Mouse (Mus musculus): ENCODE results near the gene Pdcd7.

The Pdcd7 gene

DNA sequence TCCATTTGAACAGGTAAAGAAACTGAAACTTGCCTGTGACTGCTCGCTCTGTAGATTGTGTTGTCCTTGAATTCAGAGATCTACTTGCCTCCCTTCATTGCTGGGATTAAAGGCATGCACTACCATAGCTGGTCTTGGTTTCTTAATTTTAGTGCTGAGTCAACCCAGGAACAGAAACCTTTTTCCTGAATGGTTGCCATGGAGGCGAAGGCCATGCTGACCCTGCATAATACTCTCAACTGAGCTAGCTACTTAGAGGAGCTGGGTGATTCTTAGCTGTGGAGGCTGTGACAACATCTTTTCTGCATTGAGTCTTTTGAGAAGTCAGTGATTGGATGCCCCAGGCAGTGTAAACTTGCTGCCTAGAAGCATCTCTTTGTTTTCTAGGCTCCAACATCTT is 11.1 kb downstream of the Pdcd7 start:
- peak in 1 of 2 experiments; percentile 18 for DNase-seq

DNA sequence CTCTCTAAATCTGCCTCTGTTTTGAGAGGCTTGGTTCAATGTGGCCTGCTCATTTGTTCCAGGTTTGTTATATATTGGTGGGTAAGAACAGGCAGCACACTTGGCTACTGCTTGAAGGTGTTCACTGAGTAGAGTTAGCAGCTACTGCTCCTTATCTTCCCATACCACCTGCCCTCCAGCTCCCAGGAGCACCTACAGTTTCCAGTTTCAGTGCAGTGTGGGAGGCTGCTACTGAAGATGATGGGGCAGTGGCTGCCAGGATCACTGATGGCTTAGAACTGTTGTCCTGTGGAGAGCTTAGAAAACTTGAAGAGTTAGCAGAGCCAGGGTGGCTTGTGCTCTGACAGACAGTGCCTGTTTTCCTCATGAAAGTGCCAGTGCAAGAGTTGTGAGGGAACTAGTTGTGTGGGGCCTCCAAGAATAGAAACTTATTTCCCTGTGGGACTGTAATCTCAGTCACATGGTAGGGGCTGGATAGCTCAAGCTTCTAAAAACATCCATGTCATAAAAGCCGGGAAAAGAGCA is 13.1 kb downstream of the Pdcd7 start:
- DNase-seq = no peak

DNA sequence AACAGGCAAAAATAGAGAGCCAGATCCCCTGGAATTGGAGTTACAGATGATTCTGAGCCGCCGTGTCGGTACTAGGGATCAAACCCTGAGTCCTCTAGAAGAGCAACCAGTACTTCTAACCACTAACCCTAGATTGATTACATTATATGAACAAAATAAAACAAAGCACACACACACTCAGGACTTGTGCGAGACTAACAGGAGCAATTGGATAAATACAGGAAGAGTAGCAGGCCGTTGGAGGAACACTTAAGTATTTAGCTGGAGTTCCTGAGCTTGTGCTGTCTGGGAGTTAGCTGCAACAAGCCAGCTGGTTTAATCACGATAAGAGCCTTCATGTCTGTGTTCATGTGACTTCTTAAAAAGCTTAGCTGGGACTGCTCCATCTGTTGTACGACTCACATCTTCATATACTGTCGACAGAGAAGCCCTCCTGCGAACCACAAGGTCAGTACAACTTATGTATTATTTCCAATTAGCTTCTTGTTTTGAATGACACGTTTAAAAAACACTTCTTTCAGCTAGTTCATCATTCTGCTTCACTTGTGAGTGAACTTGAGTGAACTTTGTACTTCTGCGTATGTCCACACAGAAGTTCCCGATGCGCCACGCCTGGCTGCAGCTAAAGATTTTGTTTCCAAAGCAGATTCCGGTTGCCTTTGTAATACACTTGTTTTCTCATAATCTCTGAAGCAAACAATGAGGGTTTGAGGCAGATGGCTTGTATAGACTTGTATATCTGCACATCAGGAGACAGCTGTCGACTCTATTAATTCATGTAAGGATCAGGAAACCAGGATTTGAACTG is 14.9 kb downstream of the Pdcd7 start, which contains the start of gene Ubap1l:
Gene Ubap1l, plus strand, starts transcription at position 401 of the 808 bp plus-strand sequence.
- DNase-seq = peak; percentile 50 to 62

DNA sequence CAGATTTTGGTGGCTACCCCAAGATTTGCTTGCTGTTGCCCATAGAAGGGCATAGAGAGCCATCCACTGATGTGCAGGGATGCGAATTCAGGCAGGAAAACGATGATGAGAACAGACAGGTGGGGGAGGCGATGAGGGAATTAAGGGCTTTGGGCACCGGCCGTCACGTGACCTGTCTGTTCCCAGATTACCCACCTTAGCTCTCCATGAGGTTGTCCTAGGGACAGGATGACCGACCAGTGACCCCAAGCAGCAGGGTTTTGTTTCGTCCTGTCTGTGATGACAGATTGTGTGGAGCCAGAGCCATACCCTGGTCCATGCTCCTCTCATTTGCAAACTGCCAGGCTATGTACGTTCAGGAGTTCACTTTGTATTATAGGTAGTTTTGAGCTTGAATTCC is 17.8 kb downstream of the Pdcd7 start:
- DNase-seq = no peak

DNA sequence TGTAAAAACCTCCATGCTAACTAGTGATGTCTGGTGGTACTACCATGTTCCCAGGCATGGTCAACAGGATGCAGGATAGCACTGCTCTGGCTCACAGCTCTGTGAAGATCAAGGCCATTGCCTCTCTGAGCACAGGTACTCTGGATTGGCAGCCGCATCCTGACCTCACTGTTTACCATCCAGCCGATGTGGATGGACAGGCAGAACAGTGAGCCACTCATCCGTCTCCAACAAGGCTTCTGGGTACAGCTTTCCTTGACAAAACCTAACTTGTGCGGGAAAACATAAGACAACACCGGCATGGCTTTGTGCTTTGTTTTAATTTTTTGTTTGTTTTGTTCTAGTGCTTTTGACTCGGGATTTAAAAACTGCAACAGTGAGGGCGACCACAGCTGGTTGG is 19.8 kb downstream of the Pdcd7 start:
- DNase-seq = no peak

DNA sequence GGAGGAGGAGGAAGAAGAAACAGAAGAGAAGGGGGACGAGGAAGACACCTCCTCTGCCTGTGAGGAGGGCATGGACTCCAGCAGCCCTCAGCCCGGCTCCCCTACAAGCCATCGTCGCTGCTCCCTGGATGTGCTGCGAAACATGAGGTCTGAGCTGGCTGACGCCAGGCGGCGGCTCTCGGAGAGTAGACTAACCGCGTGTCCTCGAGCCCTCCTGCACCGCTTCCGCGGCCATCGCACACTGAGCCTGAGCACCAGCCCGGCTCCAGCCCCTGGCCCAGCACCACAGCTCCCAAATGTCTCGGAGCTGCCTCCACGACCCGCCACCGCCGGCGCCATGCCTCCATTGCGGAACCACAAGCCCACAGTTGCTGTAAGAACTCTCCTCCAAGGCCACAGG is 25.9 kb downstream of the Pdcd7 start:
- DNase-seq = no peak

DNA sequence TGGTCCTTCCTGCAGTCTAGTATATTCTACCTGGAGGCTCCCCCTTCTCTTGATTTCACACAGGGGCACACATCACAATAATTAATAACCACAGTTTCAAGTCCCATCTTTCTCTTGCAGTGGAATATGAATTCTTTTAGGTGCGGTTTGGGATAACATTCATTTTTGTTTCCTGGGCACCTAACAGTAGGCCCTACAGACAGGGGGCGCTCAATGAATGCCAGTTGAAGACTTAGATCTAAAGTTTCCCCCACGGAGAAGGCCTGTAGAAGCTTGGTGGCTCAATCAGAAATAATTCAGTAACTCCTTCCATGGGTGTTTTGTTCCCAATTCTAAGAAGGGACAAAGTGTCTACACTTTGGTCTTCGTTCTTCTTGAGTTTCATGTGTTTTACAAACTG is 26.5 kb downstream of the Pdcd7 start:
- peak in 1 of 2 experiments; percentile 57 for DNase-seq

GRCm38 (mm10) chr9:65374468-65375162 is 28.7 kb downstream of the Pdcd7 start:
- no peak for DNase-seq

GRCm38 (mm10) chr9:65375163-65375934 is 29.4 kb downstream of the Pdcd7 start:
- DNase-seq = no peak

DNA sequence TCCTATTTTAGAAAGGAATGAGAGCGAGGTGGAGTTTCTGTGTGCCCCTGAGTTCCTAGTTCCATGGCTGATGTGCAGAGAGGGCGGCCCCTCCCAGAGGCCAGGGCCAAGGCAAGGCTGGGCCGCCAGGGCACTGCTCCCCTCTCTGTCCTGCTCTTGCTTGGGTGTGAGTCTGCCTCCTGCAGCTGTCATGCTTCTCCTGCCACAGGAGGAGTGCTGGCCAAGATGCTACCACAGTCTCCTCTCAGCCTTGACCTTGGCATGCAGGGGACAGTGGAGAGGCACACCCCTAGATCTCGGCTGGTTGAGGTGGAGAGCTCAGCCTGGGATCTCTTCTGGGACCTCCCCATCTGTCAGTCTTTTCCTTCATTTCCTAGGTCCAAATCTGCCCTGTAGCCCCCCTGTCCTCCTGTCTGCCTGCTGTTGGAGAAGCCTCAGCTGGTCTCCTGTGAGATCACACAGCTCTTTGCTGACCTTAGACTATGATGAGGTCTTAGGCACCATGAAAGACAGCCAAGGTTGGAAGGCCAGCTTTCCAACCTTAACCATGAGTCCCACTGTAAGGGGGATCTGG is 35.2 kb downstream of the Pdcd7 start:
- DNase-seq = no peak

DNA sequence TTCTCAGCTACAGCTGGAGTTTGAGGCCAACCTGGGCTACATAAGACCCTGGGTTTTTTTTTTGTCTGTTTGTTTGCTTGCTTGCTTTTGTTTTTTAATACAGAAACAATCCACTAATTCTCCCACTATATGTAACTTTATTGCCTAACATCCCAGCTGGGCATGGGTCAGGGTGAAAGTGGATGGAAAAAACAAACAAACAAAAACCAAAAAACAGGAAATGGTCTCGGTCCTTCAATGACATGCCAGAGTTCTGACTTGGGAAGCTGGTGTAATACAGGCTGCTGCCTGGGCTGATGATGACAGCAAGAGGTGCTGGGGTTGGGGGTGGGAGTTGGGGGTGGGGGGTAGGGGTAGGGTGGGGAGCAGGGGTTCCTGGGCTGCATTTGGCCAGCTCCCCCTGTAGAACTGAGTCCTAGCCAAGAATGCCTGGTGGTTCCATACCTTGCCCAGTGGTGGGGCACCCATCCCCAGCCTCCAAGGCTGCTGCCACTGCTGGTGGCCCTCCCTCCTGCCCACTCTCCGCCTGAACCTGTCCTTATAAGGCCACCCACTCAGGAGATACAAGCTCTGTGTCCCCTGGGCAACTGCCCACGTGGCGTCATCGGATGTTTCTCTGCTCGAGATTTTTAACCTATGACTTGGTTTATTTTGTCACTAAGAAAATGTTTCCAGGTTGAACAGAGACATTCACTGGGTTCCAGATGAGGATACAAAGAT is 36.3 kb downstream of the Pdcd7 start:
- no peak for DNase-seq

GRCm38 (mm10) chr9:65382751-65383097 is 36.8 kb downstream of the Pdcd7 start:
- DNase-seq = no peak

DNA sequence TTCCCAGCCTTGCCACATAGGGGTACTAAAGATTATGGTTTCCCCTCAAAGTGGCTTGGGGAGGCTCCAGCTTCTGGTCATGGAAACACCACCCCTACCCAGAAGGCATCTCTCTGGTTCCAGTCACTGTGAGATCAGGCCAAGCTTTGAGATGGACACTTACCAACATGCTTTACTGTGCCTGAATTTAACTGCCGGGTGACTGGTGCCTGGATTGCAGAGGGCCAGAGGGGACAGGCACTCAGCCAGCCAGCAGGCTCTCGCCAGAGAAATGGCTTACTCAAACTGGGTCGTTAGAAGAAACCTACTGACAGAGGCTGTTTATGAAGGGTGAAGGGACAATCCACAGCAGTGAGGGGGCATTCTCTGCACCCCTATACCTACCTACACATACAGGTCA is 38.4 kb downstream of the Pdcd7 start:
- DNase-seq = peak in 1 of 2 experiments; percentile 28

GRCm38 (mm10) chr9:65386373-65387140 is 40.7 kb downstream of the Pdcd7 start:
- DNase-seq = peak in 1 of 2 experiments; percentile 29

GRCm38 (mm10) chr9:65390752-65391612 is 45.1 kb downstream of the Pdcd7 start:
- no peak for DNase-seq

- no peak for DNase-seq
Measured at GRCm38 (mm10) chr9:65391613-65391964, 45.7 kb downstream of the Pdcd7 start, which contains the start of gene Kbtbd13. Gene Kbtbd13, minus strand, starts transcription at chr9:65391652.

DNA sequence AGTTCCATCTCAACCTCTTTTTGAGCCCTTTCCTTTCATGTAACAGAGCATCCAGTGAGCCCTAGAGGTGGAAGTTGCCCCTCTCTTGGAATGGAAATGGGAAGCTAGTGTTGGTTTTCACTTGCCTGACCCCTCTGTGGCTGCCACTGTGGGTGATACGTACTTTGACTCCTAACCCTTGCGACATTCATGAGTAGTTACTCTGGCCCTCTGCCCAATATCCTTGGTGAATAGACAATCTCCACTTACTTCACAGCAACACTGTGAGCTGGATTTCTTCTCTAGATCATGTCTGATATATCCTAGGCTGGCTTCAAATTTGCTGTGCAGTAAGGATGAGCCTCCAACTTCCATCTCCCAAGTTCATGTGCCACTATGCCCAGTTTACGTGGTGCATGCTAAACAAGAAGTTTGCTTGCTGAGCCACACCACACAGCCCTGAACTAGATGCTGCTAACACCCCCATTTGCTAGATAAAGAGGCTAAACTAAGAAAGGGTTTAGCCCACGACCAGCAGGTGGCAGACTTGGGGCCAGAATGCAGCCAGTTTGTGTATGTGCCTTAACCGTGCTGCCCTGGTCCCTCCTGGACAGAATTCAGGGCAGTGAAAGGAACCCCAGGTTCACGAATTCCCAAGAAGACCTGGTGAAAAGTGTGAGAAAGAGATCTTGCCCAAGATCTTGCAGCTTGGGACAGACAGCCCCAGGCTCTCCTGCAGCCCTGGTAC is 46.9 kb downstream of the Pdcd7 start:
- peak; percentile 58 to 76 for DNase-seq

DNA sequence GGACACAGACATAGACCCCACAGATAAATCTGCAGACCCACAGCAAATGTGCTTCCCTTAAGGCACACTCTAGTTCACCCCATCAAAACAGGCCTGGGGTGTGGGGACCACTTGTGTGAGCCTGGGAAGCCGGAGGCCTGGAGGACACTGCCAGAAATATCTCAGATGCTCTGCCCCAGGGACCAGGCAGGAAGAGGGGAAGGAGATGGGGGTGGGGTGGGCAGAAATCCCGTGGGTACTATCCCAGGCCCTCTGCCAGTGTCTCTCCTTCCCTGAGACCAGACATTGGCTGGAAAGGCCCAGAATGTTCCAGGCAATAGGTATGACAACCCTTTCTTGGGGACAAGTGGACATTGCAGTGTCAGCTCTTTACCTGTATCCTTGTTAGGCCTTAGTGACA is 47.7 kb downstream of the Pdcd7 start:
- DNase-seq = no peak

- no peak for DNase-seq
Measured at GRCm38 (mm10) chr9:65394360-65394759, 48.5 kb downstream of the Pdcd7 start.

- DNase-seq = peak; percentile 33 to 64
Measured at GRCm38 (mm10) chr9:65398279-65398678, 52.4 kb downstream of the Pdcd7 start, which contains the start of gene Rasl12. Gene Rasl12, plus strand, starts transcription at chr9:65398506.
